In the genomic region with DNA sequence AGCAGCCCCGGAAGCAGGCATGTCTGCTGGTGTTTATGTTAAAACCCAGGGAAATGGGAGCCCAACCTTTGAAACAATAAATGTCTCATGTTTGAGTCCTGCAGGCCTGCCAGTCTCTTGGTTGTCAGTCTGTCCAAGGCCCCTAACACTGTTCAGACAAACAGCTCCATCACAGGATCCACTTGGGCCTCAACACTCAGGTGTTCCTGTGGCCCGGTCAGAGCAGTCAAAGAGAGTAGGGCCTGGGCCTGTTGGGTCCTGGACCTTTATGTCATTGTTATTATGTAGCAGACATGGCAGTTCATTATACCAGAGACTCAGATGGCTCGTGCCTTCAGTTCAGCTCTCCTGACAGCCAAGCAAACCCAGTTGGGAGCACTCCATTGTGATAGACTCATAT, we compare ENCODE assay signal across 8 mouse cellular contexts. TPM values are rescaled to one million over a fixed set of nuclear protein-coding genes. Genes with fewer than 3 reads are reported as not detected.
A peak's percentile ranks its signal among the peaks of the same experiment; 100 is the strongest.
DNase-seq lines count a peak whose midpoint lies in the region; ATAC-seq and TF ChIP-seq lines count a peak whose summit lies in the region.

No protein-coding gene starts in this region.

- DNase-seq in kidney, adult 2 months, result no peak
- DNase-seq in kidney, adult 8-10 months, result no peak
- DNase-seq in thymus, postnatal 36 days, result no peak
- DNase-seq in embryo, embryonic 10 days (ENCODE audit: low spot score), result no peak
- DNase-seq in left cerebral cortex, postnatal 10 days (ENCODE audit: extremely low spot score in 1 of 2, low spot score in 2 of 2), result no peak

- peak overlapping the region; percentile 30 for H3K27ac ChIP-seq in kidney, adult 2 months (ENCODE audit: insufficient read depth, low read depth, low read length)
- H3K27ac ChIP-seq in embryonic facial prominence, embryonic 12.5 days, result peak overlapping the region; percentile 66; the same call in 1 of the 2 replicates
- H3K27ac ChIP-seq in hindbrain, embryonic 15.5 days (replicated peaks), result peak overlapping the region; percentile 53
- H3K27ac ChIP-seq in midbrain, embryonic 12.5 days (replicated peaks), result peak overlapping the region; percentile 54

- no peak for ATAC-seq in embryonic facial prominence, embryonic 12.5 days (ENCODE audit: insufficient number of reproducible peaks, insufficient read depth, low FRiP score, low TSS enrichment)
- no peak for ATAC-seq in hindbrain, embryonic 15.5 days (ENCODE audit: low FRiP score, low read depth)
- ATAC-seq in midbrain, embryonic 12.5 days (ENCODE audit: low FRiP score, low read depth), result no peak

- no peak overlapping the region for H3K4me2 ChIP-seq in embryonic facial prominence, embryonic 12.5 days (replicated peaks)
- no peak overlapping the region for H3K4me2 ChIP-seq in hindbrain, embryonic 15.5 days
- H3K4me2 ChIP-seq in midbrain, embryonic 12.5 days (replicated peaks), result no peak overlapping the region

- H3K9ac ChIP-seq in embryonic facial prominence, embryonic 12.5 days, result no peak overlapping the region
- H3K9ac ChIP-seq in hindbrain, embryonic 15.5 days, result no peak overlapping the region
- no peak overlapping the region for H3K9ac ChIP-seq in midbrain, embryonic 12.5 days (replicated peaks)

- intact Hi-C loops in left cerebral cortex, postnatal 10 days (cut with DNase I), result no loop called here

- no peak for TF ChIP-seq POLR2A in kidney, adult 2 months (IDR thresholded peaks at IDR 0.05; ENCODE audit: low read depth, low read length)

- no peaks in the 10 kb centered on the region for H3K27me3 ChIP-seq in kidney, adult 2 months (replicated peaks; ENCODE audit: control insufficient read depth, insufficient read depth, low read length)
- H3K27me3 ChIP-seq in embryonic facial prominence, embryonic 12.5 days, result no peaks in the 10 kb centered on the region
- no peaks in the 10 kb centered on the region for H3K27me3 ChIP-seq in hindbrain, embryonic 15.5 days
- no peaks in the 10 kb centered on the region for H3K27me3 ChIP-seq in midbrain, embryonic 12.5 days

- no peaks in the 10 kb centered on the region for H3K36me3 ChIP-seq in kidney, adult 2 months (ENCODE audit: control insufficient read depth, insufficient read depth, low read length)
- H3K36me3 ChIP-seq in embryonic facial prominence, embryonic 12.5 days, result no peaks in the 10 kb centered on the region
- H3K36me3 ChIP-seq in hindbrain, embryonic 15.5 days, result no peaks in the 10 kb centered on the region
- H3K36me3 ChIP-seq in midbrain, embryonic 12.5 days, result peaks cover 26% of the 10 kb centered on the region

- H3K4me3 ChIP-seq in kidney, adult 2 months (ENCODE audit: insufficient read depth, low read depth, low read length), result no peak overlapping the region
- H3K4me3 ChIP-seq in embryonic facial prominence, embryonic 12.5 days, result no peak overlapping the region
- no peak overlapping the region for H3K4me3 ChIP-seq in hindbrain, embryonic 15.5 days
- H3K4me3 ChIP-seq in midbrain, embryonic 12.5 days, result no peak overlapping the region

- 69% methylated on average over 3 of the region's 3 CpGs for WGBS in kidney, adult 2 months
- 69% methylated on average over 3 of the region's 3 CpGs for WGBS in embryonic facial prominence, embryonic 12.5 days
- WGBS in hindbrain, embryonic 15.5 days, result 61% methylated on average over 3 of the region's 3 CpGs
- WGBS in midbrain, embryonic 12.5 days, result 65% methylated on average over 3 of the region's 3 CpGs

- H3K4me1 ChIP-seq in kidney, adult 2 months (ENCODE audit: control insufficient read depth, insufficient read depth, low read length), result peaks cover 28% of the 10 kb centered on the region
- peaks cover 11% of the 10 kb centered on the region for H3K4me1 ChIP-seq in embryonic facial prominence, embryonic 12.5 days
- H3K4me1 ChIP-seq in hindbrain, embryonic 15.5 days (replicated peaks), result peaks cover 12% of the 10 kb centered on the region; the same call in 1 of the 2 replicates
- peaks cover 14% of the 10 kb centered on the region for H3K4me1 ChIP-seq in midbrain, embryonic 12.5 days

- no peaks in the 10 kb centered on the region for H3K9me3 ChIP-seq in embryonic facial prominence, embryonic 12.5 days
- no peaks in the 10 kb centered on the region for H3K9me3 ChIP-seq in hindbrain, embryonic 15.5 days
- no peaks in the 10 kb centered on the region for H3K9me3 ChIP-seq in midbrain, embryonic 12.5 days

- TF ChIP-seq CTCF in kidney, adult 2 months (conservative IDR thresholded peaks at IDR 0.05; ENCODE audit: insufficient read depth, insufficient read length, low read depth, low read length), result no peak

RNA-seq across cellular contexts. Expression of gene 2510009E07Rik, which starts 49.9 kb away (rescaled TPM):
- 14.6 and 15.0 TPM in 2 replicates for polyA plus RNA-seq in kidney, adult 2 months (2012; rRNA removed)
- polyA plus RNA-seq in embryonic facial prominence, embryonic 12.5 days (2016; fragmentation: Nextera tagmentation; extraction: Ambion mirVana), result 27.0 and 27.5 TPM in 2 replicates
- polyA plus RNA-seq in hindbrain, embryonic 15.5 days (2015; fragmentation: Nextera tagmentation; extraction: Ambion mirVana), result 49.9 and 53.2 TPM in 2 replicates
- polyA plus RNA-seq in midbrain, embryonic 12.5 days (2016; fragmentation: Nextera tagmentation; extraction: Ambion mirVana), result 144 and 150 TPM in 2 replicates
- 10 to 100 TPM; 73.8 to 79.5 TPM for total RNA-seq in left cerebral cortex, postnatal 10 days (2021)
